Mouse (Mus musculus): ENCODE data around the gene Bcl9l.

The Bcl9l gene

DNA sequence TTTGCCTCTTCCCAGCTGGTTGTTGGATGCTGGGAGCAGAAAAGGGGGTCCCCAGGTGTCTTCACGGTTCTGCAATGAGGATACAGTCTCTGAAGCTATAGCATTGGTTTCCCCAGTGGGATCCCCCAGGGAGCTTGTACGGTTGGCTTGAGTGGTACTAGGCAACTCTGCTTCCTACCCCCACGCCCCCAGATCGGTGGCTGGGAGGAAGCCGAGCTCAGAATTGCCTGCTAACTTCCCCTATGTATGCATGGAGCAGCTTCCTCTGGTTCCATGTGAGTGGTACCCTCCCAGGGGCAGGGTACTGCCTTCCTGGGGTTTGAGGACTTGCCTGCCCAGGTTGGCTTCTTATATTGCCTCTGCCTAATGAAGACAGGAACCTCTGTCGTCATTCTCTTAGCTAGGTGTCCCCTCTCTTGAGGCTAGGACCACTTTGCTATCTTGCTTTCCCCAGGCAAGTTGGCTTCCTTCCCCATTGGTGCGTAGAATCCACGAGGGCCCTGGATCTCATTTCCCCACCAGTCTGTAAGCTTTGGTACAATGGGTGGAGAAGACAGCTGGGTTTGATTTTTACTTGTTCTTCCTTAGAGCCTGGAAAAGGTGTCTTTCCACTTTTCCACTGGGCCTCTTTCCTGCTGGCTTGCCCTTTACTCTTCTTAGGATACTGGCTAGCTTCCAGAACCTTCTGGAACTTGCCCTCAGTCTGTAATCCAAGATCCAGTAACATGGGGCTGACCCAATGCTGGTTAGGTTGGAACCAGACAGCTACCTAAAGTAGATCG lies 29.5 kb downstream of the Bcl9l start:
- DNase-seq (ENCODE audit: low spot score in 2 of 2): peak in 1 of 2 experiments; percentile 17

- no peak for DNase-seq (ENCODE audit: low spot score in 2 of 2)
Measured at GRCm38 (mm10) chr9:44512717-44513003, 30.0 kb downstream of the Bcl9l start.

DNA sequence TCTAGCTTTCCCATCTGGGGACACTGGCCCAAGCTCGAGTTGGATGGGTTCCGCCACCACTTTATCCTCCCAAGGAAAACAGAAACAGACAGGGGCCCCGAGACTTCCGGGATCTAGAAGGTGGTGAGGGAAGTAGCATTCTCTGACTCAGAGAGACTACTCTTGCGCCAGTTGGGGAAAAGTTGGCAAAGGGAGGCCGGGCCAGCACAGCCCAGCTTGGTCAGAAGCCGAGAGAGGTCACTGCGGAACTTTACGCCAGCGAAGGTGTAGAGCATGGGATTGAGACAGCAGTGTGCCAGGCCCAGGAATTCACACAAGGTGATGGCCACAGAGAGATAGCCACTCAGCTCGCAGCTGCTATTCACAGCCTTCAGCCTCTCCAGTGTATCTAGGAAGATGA lies 30.5 kb downstream of the Bcl9l start:
- peak in 1 of 2 experiments; percentile 4 for DNase-seq (ENCODE audit: low spot score in 2 of 2)

DNA sequence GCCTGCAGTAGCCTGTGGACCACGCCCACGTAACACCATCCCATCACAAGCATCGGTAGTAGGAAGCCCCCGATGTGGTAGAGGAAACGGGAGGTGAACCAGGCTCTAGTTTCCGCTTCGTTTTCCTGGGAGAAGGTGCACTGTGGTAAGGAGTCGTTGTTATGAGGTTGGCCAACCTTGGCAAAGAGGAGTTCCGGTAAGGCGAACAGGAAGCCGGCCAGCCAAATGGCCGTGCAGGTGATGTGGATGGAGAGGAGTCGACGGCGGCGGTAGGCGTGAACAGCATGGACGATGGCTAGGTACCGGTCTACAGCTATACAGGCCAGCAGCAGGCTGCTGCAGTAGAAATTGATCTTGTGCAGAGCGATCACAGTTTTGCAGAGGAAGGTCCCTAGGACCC lies 31.0 kb downstream of the Bcl9l start:
- DNase-seq (ENCODE audit: low spot score in 2 of 2): no peak

DNA sequence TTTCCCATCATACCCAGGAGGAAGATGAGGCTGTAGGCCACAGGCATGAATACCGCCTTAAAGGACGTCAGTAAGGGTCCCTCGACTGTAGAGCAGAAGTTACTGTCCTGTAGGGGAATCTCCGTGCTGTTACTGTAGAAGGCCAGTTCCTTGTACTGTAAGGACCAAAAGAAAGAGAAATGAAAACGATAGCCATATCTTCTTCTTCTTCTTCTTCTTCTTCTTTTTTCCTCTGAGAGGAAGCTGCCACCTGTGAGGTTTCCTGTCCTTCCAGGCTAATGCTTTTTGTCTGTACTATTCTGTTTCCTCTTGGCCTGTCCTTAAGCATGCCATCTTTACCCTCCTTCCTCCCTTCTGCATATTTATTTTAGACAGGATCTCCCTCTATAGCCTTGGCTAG lies 31.5 kb downstream of the Bcl9l start:
- DNase-seq (ENCODE audit: low spot score in 2 of 2): no peak

DNA sequence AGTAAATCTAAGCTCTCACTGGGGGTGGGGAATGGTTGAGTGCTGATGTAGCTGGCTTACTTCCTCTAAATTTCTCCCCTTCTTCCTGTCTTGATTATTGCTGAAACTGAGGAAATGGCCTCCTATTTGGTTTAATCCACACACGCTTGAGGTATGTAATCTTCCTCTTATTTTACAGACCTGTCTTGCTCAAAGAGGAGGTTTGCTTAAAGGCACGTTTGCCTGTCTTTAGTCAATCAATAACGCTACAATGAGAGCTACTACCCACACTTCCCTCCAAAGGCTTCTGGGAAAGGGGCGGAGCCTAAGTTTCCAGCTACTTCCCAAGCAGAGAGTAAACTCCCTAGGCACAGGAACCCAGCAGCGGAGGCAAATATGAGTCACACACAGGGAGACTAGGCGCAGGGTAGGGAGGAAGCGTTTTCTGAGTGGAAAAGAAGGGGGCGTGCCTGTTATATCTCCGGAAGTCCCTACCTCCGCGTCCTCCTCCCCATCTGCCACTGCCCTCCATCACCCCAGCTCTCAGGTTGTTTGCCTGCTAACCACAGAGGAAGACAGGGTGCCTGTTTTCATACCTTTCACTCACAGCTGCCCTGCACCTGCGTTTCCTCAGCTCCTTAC lies 32.6 kb downstream of the Bcl9l start:
- DNase-seq (ENCODE audit: low spot score in 2 of 2): peak in 1 of 2 experiments; percentile 14

- DNase-seq (ENCODE audit: low spot score in 2 of 2): no peak
Measured at GRCm38 (mm10) chr9:44515891-44516290, 33.3 kb downstream of the Bcl9l start.

GRCm38 (mm10) chr9:44517368-44517767 lies 34.7 kb downstream of the Bcl9l start:
- DNase-seq (ENCODE audit: low spot score in 2 of 2): no peak

- peak in 1 of 2 experiments; percentile 23 for DNase-seq (ENCODE audit: low spot score in 2 of 2)
Measured at GRCm38 (mm10) chr9:44518068-44518467, 35.4 kb downstream of the Bcl9l start.

- no peak for DNase-seq (ENCODE audit: low spot score in 2 of 2)
Measured at GRCm38 (mm10) chr9:44521927-44522326, 39.3 kb downstream of the Bcl9l start.

GRCm38 (mm10) chr9:44523686-44524085 lies 41.1 kb downstream of the Bcl9l start:
- no peak for DNase-seq (ENCODE audit: low spot score in 2 of 2)

GRCm38 (mm10) chr9:44524235-44524826 lies 41.7 kb downstream of the Bcl9l start:
- DNase-seq (ENCODE audit: low spot score in 2 of 2): no peak

GRCm38 (mm10) chr9:44525001-44525400 lies 42.4 kb downstream of the Bcl9l start:
- DNase-seq (ENCODE audit: low spot score in 2 of 2): no peak

- DNase-seq (ENCODE audit: low spot score in 2 of 2): no peak
Measured at GRCm38 (mm10) chr9:44525589-44525988, 43.0 kb downstream of the Bcl9l start.

DNA sequence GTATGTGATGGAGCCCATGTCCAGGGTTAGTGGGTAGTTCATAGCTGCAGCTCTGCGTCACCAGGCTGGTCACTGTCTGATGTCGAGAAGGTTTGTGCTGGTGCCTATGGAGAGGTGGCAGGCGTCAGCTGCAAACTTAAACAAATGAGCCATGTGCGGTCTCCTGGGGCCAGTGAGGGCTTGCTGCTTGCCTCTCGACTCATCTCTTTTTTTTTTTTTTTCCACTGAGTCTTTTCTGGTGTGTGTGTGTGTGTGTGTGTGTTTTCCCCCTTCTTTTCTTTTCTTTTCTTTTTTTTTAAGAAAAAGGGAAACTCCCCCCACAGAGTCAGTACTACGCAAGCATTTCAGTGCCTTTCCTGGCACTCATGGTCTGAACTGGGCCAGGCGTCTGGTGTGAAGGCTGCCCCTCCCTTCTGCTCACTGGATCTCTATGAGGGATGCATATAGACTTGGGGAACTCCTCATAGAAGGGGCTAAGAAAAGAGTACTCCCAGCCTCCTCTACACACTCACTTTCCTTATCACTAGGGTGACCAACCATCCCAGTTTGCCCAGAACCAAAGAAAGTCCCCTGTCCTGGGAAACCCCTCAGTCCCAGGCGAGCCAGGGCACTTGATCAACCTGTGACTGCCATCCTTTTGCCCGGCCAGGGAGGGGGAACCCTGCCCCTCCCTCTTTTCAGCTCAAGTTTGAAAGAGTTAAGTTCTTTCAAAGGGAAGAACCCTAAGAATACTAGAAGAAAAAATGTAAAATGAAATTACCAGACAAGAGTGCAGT lies 43.9 kb downstream of the Bcl9l start:
- no peak for DNase-seq (ENCODE audit: low spot score in 2 of 2)

GRCm38 (mm10) chr9:44528340-44528739 lies 45.7 kb downstream of the Bcl9l start:
- no peak for DNase-seq (ENCODE audit: low spot score in 2 of 2)

DNA sequence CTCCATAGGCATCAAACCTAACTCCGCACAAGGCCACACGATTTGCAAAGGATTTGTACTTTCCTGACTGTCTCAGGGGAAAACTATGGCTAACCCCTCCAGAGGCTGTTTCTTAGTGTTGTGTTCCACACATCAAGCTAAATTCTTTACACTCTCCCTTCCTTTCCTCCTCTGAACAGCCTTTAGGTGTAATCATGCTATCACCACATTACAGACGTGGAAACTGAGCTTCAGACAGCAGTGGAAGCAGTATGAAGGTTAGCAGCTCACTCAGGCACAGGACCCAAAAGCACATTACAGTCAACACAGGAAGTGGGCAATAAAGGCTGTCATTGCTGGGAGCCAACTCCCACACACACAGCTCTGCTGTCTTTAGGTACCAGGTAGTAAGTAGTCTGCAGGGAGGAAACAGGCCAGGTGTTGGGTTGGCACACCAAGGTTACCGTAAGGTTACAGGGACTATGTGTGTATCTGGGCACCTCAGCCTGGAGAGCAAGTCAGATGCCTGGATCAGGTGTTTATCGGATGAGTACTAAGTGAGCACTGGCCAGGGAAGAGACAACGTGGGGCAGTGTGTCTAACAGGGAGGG lies 50.5 kb downstream of the Bcl9l start:
- no peak for DNase-seq (ENCODE audit: low spot score in 2 of 2)

DNA sequence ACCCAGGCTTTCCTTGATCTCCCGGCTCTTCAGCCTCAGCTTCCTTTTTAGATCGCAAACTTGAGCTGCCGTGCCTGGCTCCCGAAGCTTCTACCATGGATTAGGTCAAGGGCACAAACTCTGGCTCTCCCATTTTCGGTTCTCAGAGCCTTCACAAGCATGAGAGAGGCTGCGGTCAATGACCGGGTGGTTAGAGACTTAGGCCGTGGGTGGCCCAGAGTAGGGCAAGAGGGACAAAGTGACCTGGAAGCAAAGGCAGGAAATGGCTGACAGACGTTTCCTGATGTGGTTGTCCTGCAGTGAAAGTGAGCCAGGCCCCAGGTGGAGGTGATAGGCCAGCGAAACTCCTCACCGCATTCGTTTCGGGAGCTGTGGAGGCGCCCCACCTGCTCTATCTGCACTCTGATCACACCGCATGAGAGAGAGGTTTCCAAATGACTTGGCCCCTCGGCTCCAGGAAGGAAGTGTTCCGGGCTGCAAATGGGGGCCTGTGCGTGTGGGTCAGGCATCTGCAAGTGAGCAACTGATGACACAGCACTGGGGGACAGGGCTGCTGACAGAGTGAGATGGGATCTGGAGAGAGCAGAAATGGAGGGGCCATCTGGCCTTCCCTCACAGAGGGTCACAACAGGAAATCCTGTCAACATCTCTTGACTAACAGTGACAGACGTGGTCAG lies 55.1 kb downstream of the Bcl9l start:
- DNase-seq (ENCODE audit: low spot score in 2 of 2): no peak

DNA sequence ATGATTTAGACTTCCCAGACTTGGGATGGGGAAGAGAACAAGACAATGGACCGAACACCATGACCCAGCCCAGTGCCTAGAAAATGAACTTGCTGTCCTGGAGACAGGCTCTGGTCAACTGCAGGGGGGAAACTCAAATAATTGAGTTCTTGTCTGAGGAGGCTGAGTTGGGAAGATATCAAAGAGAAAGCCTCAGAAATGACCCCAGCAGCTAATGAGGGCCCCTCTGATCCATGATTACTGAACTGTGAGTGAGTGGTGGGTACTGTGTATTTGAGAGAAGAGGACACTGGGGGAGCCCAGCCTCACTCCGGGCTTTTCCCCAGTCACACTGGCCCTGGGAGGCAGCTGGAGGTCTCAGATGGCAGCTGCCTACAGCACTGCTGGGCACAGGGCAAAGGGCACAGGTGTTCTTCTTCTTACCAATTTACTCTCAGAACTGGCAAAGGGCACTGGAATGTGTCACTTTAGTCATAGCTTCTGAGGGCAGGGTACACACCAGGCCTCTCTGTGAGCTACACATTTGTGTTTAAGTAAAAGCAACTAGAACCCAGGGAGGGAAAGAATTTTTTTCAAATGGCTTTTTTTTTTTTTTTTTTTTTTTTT lies 57.3 kb downstream of the Bcl9l start:
- no peak for DNase-seq (ENCODE audit: low spot score in 2 of 2)

GRCm38 (mm10) chr9:44540676-44541075 lies 58.1 kb downstream of the Bcl9l start:
- DNase-seq (ENCODE audit: low spot score in 2 of 2): no peak

DNA sequence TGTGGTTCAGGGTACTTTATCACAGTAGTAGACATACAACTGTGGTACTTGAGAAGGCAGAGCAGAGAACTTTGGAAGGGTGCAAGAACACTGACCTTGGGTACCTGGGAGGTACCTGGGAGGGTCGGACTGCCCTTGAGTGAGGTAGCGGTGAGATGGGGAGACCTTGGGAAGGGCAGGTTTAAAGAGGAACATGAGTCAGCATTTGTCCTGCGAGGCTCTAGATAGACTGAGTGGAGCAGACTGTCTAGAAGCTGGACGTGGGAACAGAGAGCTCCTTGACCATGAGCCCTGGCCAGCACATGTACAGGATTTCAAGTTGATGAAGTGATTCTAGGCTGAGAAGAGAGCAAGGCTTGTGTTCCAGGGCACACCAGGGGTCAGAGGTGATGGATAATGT lies 59.7 kb downstream of the Bcl9l start:
- no peak for DNase-seq (ENCODE audit: low spot score in 2 of 2)

All from frontal cortex, postnatal 14 days (tissue).